27 mouse cellular contexts compared by ENCODE assay signal in genomic region chr15:9691721-9692120, GRCm38 (mm10). TPM values are rescaled to one million over a fixed set of nuclear protein-coding genes. Genes with fewer than 3 reads are reported as not detected.
DNase-seq lines count a peak whose midpoint lies in the region; ATAC-seq and TF ChIP-seq lines count a peak whose summit lies in the region.
"Had no signal": no experiment of that assay in that cellular context is flagged by ENCODE, and none has a peak within 500 bp of the region (broad histone marks: within the 10 kb centered on the region; RNA-seq: fewer than 3 reads in every experiment).

No protein-coding gene starts in this region.

- no peaks in the 10 kb centered on the region for H3K79me2 ChIP-seq in MEL (ENCODE audit: control insufficient read depth, insufficient read depth, low read length, poor library complexity)

- TF ChIP-seq CTCF in liver, postnatal 0 days (IDR thresholded peaks at IDR 0.05; ENCODE audit: low read depth): no peak
- TF ChIP-seq CTCF in MEL (IDR thresholded peaks at IDR 0.05 in 2 of 3, conservative IDR thresholded peaks at IDR 0.05 in 1 of 3; ENCODE audit: control insufficient read depth in 1 of 3, insufficient read depth in 1 of 3, low read depth in 2 of 3, low read length in 3 of 3, poor library complexity in 1 of 3, severe bottlenecking in 1 of 3): no peak

- peak; percentile 86 for TF ChIP-seq EP300 in liver, postnatal 0 days (IDR thresholded peaks at IDR 0.05; ENCODE audit: low read depth)
- peak; percentile 44 to 48; a peak in 3 of 4 replicates for TF ChIP-seq EP300 in MEL (IDR thresholded peaks at IDR 0.05; ENCODE audit: low read depth in 1 of 2, low read length in 2 of 2)

- no peaks in the 10 kb centered on the region for H3K36me3 ChIP-seq in liver, postnatal 0 days (replicated peaks; ENCODE audit: insufficient read depth, low read length)
- H3K36me3 ChIP-seq in liver, embryonic 11.5 days (ENCODE audit: control insufficient read depth, insufficient read depth, low read length): no peaks in the 10 kb centered on the region
- H3K36me3 ChIP-seq in MEL (ENCODE audit: control insufficient read depth in 1 of 2, insufficient read depth in 2 of 2, low read length in 2 of 2): peaks cover 0 to 19% of the 10 kb centered on the region in 2 experiments; a peak in 2 of 4 replicates
- H3K36me3 ChIP-seq: forebrain, embryonic 10.5 days; heart, embryonic 12.5 days; heart, embryonic 15.5 days had no signal

- ATAC-seq in liver, postnatal 0 days: peak; percentile 64
- ATAC-seq in liver, embryonic 11.5 days (replicated peaks; ENCODE audit: low FRiP score): no peak
- ATAC-seq: CD4-positive, CD25-positive, alpha-beta regulatory T cell, adult 4 months; forebrain, embryonic 13.5 days; forebrain, postnatal 0 days; hindbrain, postnatal 0 days; inflammation-experienced regulatory T-cells, adult 6 months; Patski had no signal

- H3K9me3 ChIP-seq in liver, postnatal 0 days (ENCODE audit: low read length): no peaks in the 10 kb centered on the region
- no peaks in the 10 kb centered on the region for H3K9me3 ChIP-seq in liver, embryonic 11.5 days (ENCODE audit: control insufficient read depth, low read length)
- no peaks in the 10 kb centered on the region for H3K9me3 ChIP-seq in MEL (replicated peaks; ENCODE audit: insufficient read depth, low read length)
- H3K9me3 ChIP-seq: forebrain, embryonic 10.5 days; forebrain, embryonic 13.5 days; heart, embryonic 12.5 days; heart, embryonic 15.5 days had no signal

- H3K4me1 ChIP-seq in liver, postnatal 0 days (ENCODE audit: insufficient read depth): no peaks in the 10 kb centered on the region
- H3K4me1 ChIP-seq in liver, embryonic 11.5 days (replicated peaks; ENCODE audit: control insufficient read depth, insufficient read depth, low read length): no peaks in the 10 kb centered on the region
- H3K4me1 ChIP-seq in MEL (ENCODE audit: control insufficient read depth in 1 of 2, insufficient read depth in 2 of 2, low read length in 2 of 2): peaks cover 8 to 12% of the 10 kb centered on the region in 2 experiments; a peak in 3 of 4 replicates
- H3K4me1 ChIP-seq: forebrain, embryonic 10.5 days; forebrain, embryonic 13.5 days; heart, embryonic 12.5 days; heart, embryonic 15.5 days had no signal

- no peak overlapping the region for H3K4me2 ChIP-seq in liver, postnatal 0 days (ENCODE audit: low read depth, low read length)
- no peak overlapping the region for H3K4me2 ChIP-seq in liver, embryonic 11.5 days
- H3K4me2 ChIP-seq: forebrain, embryonic 13.5 days; heart, embryonic 12.5 days; heart, embryonic 15.5 days; hindbrain, embryonic 14.5 days had no signal

- no peaks in the 10 kb centered on the region for H3K27me3 ChIP-seq in liver, postnatal 0 days (ENCODE audit: insufficient read depth, low read length)
- H3K27me3 ChIP-seq in liver, embryonic 11.5 days (replicated peaks; ENCODE audit: control insufficient read depth, insufficient read depth, low read length): no peaks in the 10 kb centered on the region
- H3K27me3 ChIP-seq in MEL (ENCODE audit: control insufficient read depth in 1 of 2, insufficient read depth in 2 of 2, low read length in 2 of 2): no peaks in the 10 kb centered on the region
- H3K27me3 ChIP-seq: forebrain, embryonic 13.5 days; heart, embryonic 12.5 days; heart, embryonic 15.5 days had no signal

- H3K4me3 ChIP-seq in liver, postnatal 0 days (ENCODE audit: low read depth, low read length): no peak overlapping the region
- H3K4me3 ChIP-seq in liver, embryonic 11.5 days (ENCODE audit: low read depth, low read length): no peak overlapping the region
- no peak overlapping the region for H3K4me3 ChIP-seq in MEL (ENCODE audit: control insufficient read depth in 1 of 2, insufficient read depth in 1 of 2, low read depth in 2 of 2, low read length in 2 of 2)
- H3K4me3 ChIP-seq: forebrain, embryonic 10.5 days; forebrain, embryonic 13.5 days; gastrocnemius, adult 2 months; heart, embryonic 12.5 days; heart, embryonic 15.5 days had no signal

- no peak overlapping the region for H3K27ac ChIP-seq in liver, postnatal 0 days (ENCODE audit: low read depth)
- H3K27ac ChIP-seq in liver, embryonic 11.5 days (ENCODE audit: low read depth, low read length): no peak overlapping the region
- no peak overlapping the region for H3K27ac ChIP-seq in MEL (ENCODE audit: control insufficient read depth, low read depth, low read length)
- H3K27ac ChIP-seq: forebrain, embryonic 10.5 days; forebrain, embryonic 13.5 days; gastrocnemius, adult 2 months; heart, embryonic 15.5 days; hindbrain, embryonic 14.5 days; hindbrain, postnatal 0 days had no signal

- no peak for TF ChIP-seq POLR2A in MEL (IDR thresholded peaks at IDR 0.05; ENCODE audit: control insufficient read depth in 1 of 2, insufficient read depth in 1 of 2, low read depth in 1 of 2, low read length in 2 of 2, poor library complexity in 1 of 2)

- DNase-seq in liver, postnatal 0 days: no peak
- no peak for DNase-seq in liver, embryonic 11.5 days (ENCODE audit: low spot score)
- peak; percentile 60 for DNase-seq in MEL (ENCODE audit: low read depth, low spot score)
- DNase-seq in MEL-GATA-1-ER (ENCODE audit: extremely low read depth, low read depth): peak; percentile 50
- no peak for DNase-seq in kidney, postnatal 4 days
- no peak for DNase-seq in left cerebral cortex, adult 8-10 months (ENCODE audit: low spot score in 2 of 2)
- DNase-seq: adrenal gland, adult 8-10 months; adrenal gland, postnatal 25 days; cerebellum, adult 11-12 months; cerebellum, adult 8-10 months; cerebellum, postnatal 10 days; cerebellum, postnatal 36 days; forebrain, postnatal 0 days; gastrocnemius, adult 2 months; gastrocnemius, postnatal 14 days; heart, postnatal 14 days; heart, postnatal 4 days had no signal

- no peak overlapping the region for H3K9ac ChIP-seq in liver, postnatal 0 days (replicated peaks)
- no peak overlapping the region for H3K9ac ChIP-seq in liver, embryonic 11.5 days (ENCODE audit: low read depth, low read length)
- no peak overlapping the region for H3K9ac ChIP-seq in MEL (ENCODE audit: control insufficient read depth, low read depth, low read length, poor library complexity, severe bottlenecking)
- H3K9ac ChIP-seq: forebrain, embryonic 13.5 days; forebrain, postnatal 0 days; heart, embryonic 12.5 days; heart, embryonic 15.5 days; hindbrain, embryonic 14.5 days had no signal

- TF ChIP-seq RAD21 in MEL (IDR thresholded peaks at IDR 0.05; ENCODE audit: low read depth, low read length): no peak

TF ChIP-seq in MEL, 35 proteins besides CTCF, POLR2A, EP300 and RAD21:
- TF ChIP-seq GATA1 (IDR thresholded peaks at IDR 0.05; ENCODE audit: low read depth, low read length) (peak; percentile 49), NRF1 (IDR thresholded peaks at IDR 0.05; ENCODE audit: insufficient read depth, low read depth, low read length, poor library complexity, severe bottlenecking) (no peak), MEF2A (IDR thresholded peaks at IDR 0.05; ENCODE audit: extremely low read depth, insufficient replicate concordance, low read depth, low read length, poor library complexity, severe bottlenecking) (no peak), TAL1 (IDR thresholded peaks at IDR 0.05; ENCODE audit: low read length) (peak; percentile 36; the same call in 1 of the 2 replicates), RCOR1 (IDR thresholded peaks at IDR 0.05; ENCODE audit: low read depth, low read length) (peak; percentile 28; the same call in 1 of the 2 replicates)
TF ChIP-seq in MEL: peak in this region for 3.

RNA-seq across cellular contexts. Expression of gene Spef2, which starts 56.9 kb away (rescaled TPM):
- polyA plus RNA-seq in liver, postnatal 0 days (2015; fragmentation: Nextera tagmentation; extraction: Ambion mirVana): 0.12 and 0.20 TPM in 2 replicates
- 0.13 TPM in 1 of 2 replicates, not detected in the other for polyA plus RNA-seq in liver, embryonic 11.5 days (2014; fragmentation: Nextera tagmentation; extraction: Ambion mirVana)
- total RNA-seq in MEL (2012; rRNA removed): 0.08 TPM in 1 of 2 replicates, not detected in the other
- not detected for polyA plus RNA-seq in MEL (2012; ENCODE audit: insufficient read depth in 1 of 2, insufficient read length in 2 of 2, low read depth in 1 of 2, low replicate concordance in 2 of 2, missing spikeins in 1 of 2)
- 1 to 10 TPM; 1.5 to 1.9 (median 1.6) TPM for total RNA-seq in left cerebral cortex, adult 8-10 months (2022)
- polyA plus RNA-seq: C2C12 had no signal

Comparison
In these comparisons a context has a peak if more than half of its experiments do, and no peak if none do; other contexts are left out.
1. DNase-seq: peak in MEL (single experiment) and MEL-GATA-1-ER (single experiment); none in liver, postnatal 0 days (single experiment), liver, embryonic 11.5 days (single experiment), kidney, postnatal 4 days (0 of 2) and left cerebral cortex, adult 8-10 months (0 of 2).